Mouse (Mus musculus): ENCODE measurements around the gene Ercc1. TPM values are rescaled to one million over a fixed set of nuclear protein-coding genes. Genes with fewer than 3 reads are reported as not detected.

Gene Ercc1
- polyA plus RNA-seq, 1 experiment from 2014 or later, result 19.1 TPM

- 66% methylated on average over 4 of the region's 4 CpGs for WGBS (ENCODE audit: insufficient replicate concordance)
- H3K4me2 ChIP-seq, result no peak overlapping the region
- no peak overlapping the region for H3K9ac ChIP-seq
- no peak overlapping the region for H3K4me3 ChIP-seq (replicated peaks)
- H3K27ac ChIP-seq, result no peak overlapping the region
- H3K27me3 ChIP-seq, result no peaks in the 10 kb centered on the region
- no peaks in the 10 kb centered on the region for H3K4me1 ChIP-seq (replicated peaks)
- ATAC-seq (ENCODE audit: low read depth), result peak; percentile 45; the same call in 1 of the 2 replicates
- no peaks in the 10 kb centered on the region for H3K36me3 ChIP-seq
- H3K9me3 ChIP-seq (replicated peaks), result no peaks in the 10 kb centered on the region
- DNase-seq, result no peak
Observed at GRCm38 (mm10) chr7:19376019-19376418, 31.4 kb downstream of the Ercc1 start.

GRCm38 (mm10) chr7:19378049-19378448 is 33.5 kb downstream of the Ercc1 start:
- Histone ChIP-seq H3K4me2 (no peak overlapping the region), H3K4me3 (replicated peaks) (no peak overlapping the region), H3K36me3 (no peaks in the 10 kb centered on the region), H3K27me3 (no peaks in the 10 kb centered on the region), H3K4me1 (replicated peaks) (peaks cover 13% of the 10 kb centered on the region), H3K9me3 (replicated peaks) (no peaks in the 10 kb centered on the region), H3K27ac (no peak overlapping the region), H3K9ac (no peak overlapping the region)
- DNase-seq, result no peak
- 38% methylated on average over 8 of the region's 8 CpGs for WGBS (ENCODE audit: insufficient replicate concordance)
- no peak for ATAC-seq (ENCODE audit: low read depth)

GRCm38 (mm10) chr7:19381377-19382165 is 37.0 kb downstream of the Ercc1 start, which contains the start of gene Ercc2:
TSS of gene Ercc2 (plus strand) at chr7:19382010.
- Histone ChIP-seq H3K9ac (peak within 1 kb of the TSS; percentile 85), H3K9me3 (replicated peaks) (no peaks in the 10 kb centered on the region), H3K4me1 (replicated peaks) (peaks cover 24% of the 10 kb centered on the region), H3K27ac (peak within 1 kb of the TSS; percentile 43), H3K4me2 (peak within 1 kb of the TSS; percentile 97), H3K36me3 (peaks cover 33% of the 10 kb centered on the region), H3K27me3 (no peaks in the 10 kb centered on the region), H3K4me3 (replicated peaks) (peak within 1 kb of the TSS; percentile 89)
- ATAC-seq (ENCODE audit: low read depth) (peak; percentile 96), DNase-seq (peak; percentile 99)
- WGBS (ENCODE audit: insufficient replicate concordance), result 5% methylated on average over 47 of the region's 48 CpGs

- H3K36me3 ChIP-seq, result peaks cover 39% of the 10 kb centered on the region
- no peaks in the 10 kb centered on the region for H3K27me3 ChIP-seq
- 0% methylated on average over 25 of the region's 37 CpGs for WGBS (ENCODE audit: insufficient replicate concordance)
- peak overlapping the region; percentile 85 for H3K9ac ChIP-seq
- no peak for DNase-seq
- H3K4me1 ChIP-seq (replicated peaks), result peaks cover 28% of the 10 kb centered on the region
- ATAC-seq (ENCODE audit: low read depth), result peak; percentile 71
- H3K4me2 ChIP-seq, result peak overlapping the region; percentile 97
- no peaks in the 10 kb centered on the region for H3K9me3 ChIP-seq (replicated peaks)
- H3K27ac ChIP-seq, result peak overlapping the region; percentile 43
- H3K4me3 ChIP-seq (replicated peaks), result peak overlapping the region; percentile 89
Observed at GRCm38 (mm10) chr7:19382166-19382541, 37.6 kb downstream of the Ercc1 start.

GRCm38 (mm10) chr7:19383708-19384107 is 39.1 kb downstream of the Ercc1 start:
- H3K4me2 ChIP-seq, result peak overlapping the region; percentile 97; the same call in 1 of the 2 replicates

GRCm38 (mm10) chr7:19388699-19389413 is 44.3 kb downstream of the Ercc1 start:
- H3K9ac ChIP-seq, result no peak overlapping the region
- no peaks in the 10 kb centered on the region for H3K27me3 ChIP-seq
- no peaks in the 10 kb centered on the region for H3K9me3 ChIP-seq (replicated peaks)
- H3K27ac ChIP-seq, result no peak overlapping the region
- 77% methylated on average over 10 of the region's 10 CpGs for WGBS (ENCODE audit: insufficient replicate concordance)
- H3K4me3 ChIP-seq (replicated peaks), result no peak overlapping the region
- ATAC-seq (ENCODE audit: low read depth), result no peak
- no peak overlapping the region for H3K4me2 ChIP-seq
- no peak for DNase-seq
- peaks cover 98% of the 10 kb centered on the region for H3K36me3 ChIP-seq
- peaks cover 10% of the 10 kb centered on the region for H3K4me1 ChIP-seq (replicated peaks)

More at GRCm38 (mm10) chr7:19383708-19384107, 39.1 kb downstream of the Ercc1 start:
- 89% methylated on average over 9 of the region's 9 CpGs for WGBS (ENCODE audit: insufficient replicate concordance)
- no peak overlapping the region for H3K9ac ChIP-seq
- no peak overlapping the region for H3K27ac ChIP-seq
- ATAC-seq (ENCODE audit: low read depth), result no peak
- peaks cover 31% of the 10 kb centered on the region for H3K4me1 ChIP-seq (replicated peaks)
- H3K9me3 ChIP-seq (replicated peaks), result no peaks in the 10 kb centered on the region
- DNase-seq, result no peak
- no peaks in the 10 kb centered on the region for H3K27me3 ChIP-seq
- no peak overlapping the region for H3K4me3 ChIP-seq (replicated peaks)
- peaks cover 53% of the 10 kb centered on the region for H3K36me3 ChIP-seq

GRCm38 (mm10) chr7:19394484-19394883 is 49.9 kb downstream of the Ercc1 start:
- DNase-seq (no peak), ATAC-seq (ENCODE audit: low read depth) (no peak)
- no peaks in the 10 kb centered on the region for H3K9me3 ChIP-seq (replicated peaks)
- peaks cover 15% of the 10 kb centered on the region for H3K27me3 ChIP-seq
- no peak overlapping the region for H3K4me2 ChIP-seq
- no peak overlapping the region for H3K9ac ChIP-seq
- 84% methylated on average over 8 of the region's 8 CpGs for WGBS (ENCODE audit: insufficient replicate concordance)
- peaks cover 4% of the 10 kb centered on the region; the same call in 1 of the 2 replicates for H3K4me1 ChIP-seq (replicated peaks)
- peaks cover 62% of the 10 kb centered on the region for H3K36me3 ChIP-seq
- H3K4me3 ChIP-seq (replicated peaks), result no peak overlapping the region
- no peak overlapping the region for H3K27ac ChIP-seq

- peaks cover 66% of the 10 kb centered on the region for H3K27me3 ChIP-seq
- WGBS (ENCODE audit: insufficient replicate concordance), result 9% methylated on average over 27 of the region's 27 CpGs
- peak overlapping the region; percentile 13; the same call in 1 of the 2 replicates for H3K9ac ChIP-seq
- H3K9me3 ChIP-seq (replicated peaks), result peaks cover 8% of the 10 kb centered on the region
- peak overlapping the region; percentile 55 for H3K4me2 ChIP-seq
- H3K36me3 ChIP-seq, result peaks cover 11% of the 10 kb centered on the region
- DNase-seq, result peak; percentile 28
- no peak overlapping the region for H3K27ac ChIP-seq
- H3K4me1 ChIP-seq (replicated peaks), result peaks cover 22% of the 10 kb centered on the region
- no peak for ATAC-seq (ENCODE audit: low read depth)
- peak overlapping the region; percentile 22 for H3K4me3 ChIP-seq (replicated peaks)
Observed at GRCm38 (mm10) chr7:19399496-19400280, 55.1 kb downstream of the Ercc1 start.

- Histone ChIP-seq H3K9ac (no peak overlapping the region), H3K4me2 (no peak overlapping the region), H3K36me3 (no peaks in the 10 kb centered on the region), H3K27me3 (peaks cover 72% of the 10 kb centered on the region), H3K27ac (no peak overlapping the region), H3K9me3 (replicated peaks) (peaks cover 8% of the 10 kb centered on the region), H3K4me3 (replicated peaks) (no peak overlapping the region), H3K4me1 (replicated peaks) (peaks cover 27% of the 10 kb centered on the region)
- ATAC-seq (ENCODE audit: low read depth) (no peak), DNase-seq (no peak)
- 68% methylated on average over 4 of the region's 4 CpGs for WGBS (ENCODE audit: insufficient replicate concordance)
Observed at GRCm38 (mm10) chr7:19400946-19401345, 56.4 kb downstream of the Ercc1 start.

- ATAC-seq (ENCODE audit: low read depth), result no peak
- Histone ChIP-seq H3K27me3 (peaks cover 79% of the 10 kb centered on the region), H3K9me3 (replicated peaks) (peaks cover 8% of the 10 kb centered on the region), H3K27ac (no peak overlapping the region), H3K4me3 (replicated peaks) (no peak overlapping the region), H3K36me3 (no peaks in the 10 kb centered on the region), H3K4me1 (replicated peaks) (peaks cover 28% of the 10 kb centered on the region), H3K4me2 (no peak overlapping the region), H3K9ac (no peak overlapping the region)
- DNase-seq, result no peak
- WGBS (ENCODE audit: insufficient replicate concordance), result 75% methylated on average over 9 of the region's 9 CpGs
Observed at GRCm38 (mm10) chr7:19402535-19403112, 58.0 kb downstream of the Ercc1 start.
